Mouse (Mus musculus): ENCODE measurements around the gene Abce1.
A peak's percentile ranks its signal among the peaks of the same experiment; 100 is the strongest.

DNA sequence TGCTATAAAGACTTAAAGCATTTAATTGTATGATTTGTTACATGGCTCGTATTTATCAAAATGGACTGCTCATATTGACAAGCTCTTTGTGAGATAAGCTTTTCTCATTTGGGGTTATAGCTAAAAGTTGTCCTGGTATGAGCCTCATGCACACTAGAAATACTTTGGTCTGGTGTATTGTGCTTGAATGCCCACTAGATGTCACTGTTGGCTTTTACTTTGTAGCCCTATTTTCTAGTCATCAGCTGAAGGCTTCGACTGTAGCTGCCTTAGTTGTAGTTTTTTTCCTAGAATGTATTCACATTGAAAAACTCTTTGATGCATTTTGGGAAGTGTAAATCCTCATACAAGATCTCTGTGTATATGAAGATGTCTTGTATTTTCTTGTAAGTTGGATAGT, 22.8 kb upstream of the Abce1 start:
- TF ChIP-seq USF2 (conservative IDR thresholded peaks at IDR 0.05; ENCODE audit: low read depth, low read length) (no peak), MAFK (IDR thresholded peaks at IDR 0.05; ENCODE audit: insufficient replicate concordance, low read length) (no peak), ZC3H11A (IDR thresholded peaks at IDR 0.05; ENCODE audit: low read depth, low read length) (no peak), MYC (IDR thresholded peaks at IDR 0.05; ENCODE audit: low read depth, low read length) (no peak), CTCF (conservative IDR thresholded peaks at IDR 0.05 in 1 of 2, IDR thresholded peaks at IDR 0.05 in 1 of 2; ENCODE audit: low read depth in 2 of 2, low read length in 2 of 2) (peak; percentile 67 to 81), EP300 (IDR thresholded peaks at IDR 0.05; ENCODE audit: low read length) (no peak), POLR2A (IDR thresholded peaks at IDR 0.05; ENCODE audit: low read depth, low read length) (no peak), ZKSCAN1 (IDR thresholded peaks at IDR 0.05; ENCODE audit: borderline replicate concordance, low read depth, low read length) (no peak), GABPA (IDR thresholded peaks at IDR 0.05; ENCODE audit: insufficient replicate concordance, low read depth, low read length) (no peak), KAT2A (IDR thresholded peaks at IDR 0.05; ENCODE audit: insufficient replicate concordance, low read length) (no peak), UBTF (IDR thresholded peaks at IDR 0.05; ENCODE audit: low read depth, low read length) (no peak)

Measured in CH12.LX (cell line).